Mouse (Mus musculus) embryo, embryonic 11 days (tissue): ENCODE measurements around the gene Tubb5.
A peak's percentile ranks its signal among the peaks of the same experiment; 100 is the strongest.
"Not testable (repeated sequence)": the region's sequence is repeated elsewhere in the genome, so short reads cannot be mapped to it uniquely, and the experiment has no call there.

Experiments
- DNase-seq: peaks from one replicate; pipeline ENCODE4 v3.0.0-alpha.2; 2015

Gene Tubb5

DNA sequence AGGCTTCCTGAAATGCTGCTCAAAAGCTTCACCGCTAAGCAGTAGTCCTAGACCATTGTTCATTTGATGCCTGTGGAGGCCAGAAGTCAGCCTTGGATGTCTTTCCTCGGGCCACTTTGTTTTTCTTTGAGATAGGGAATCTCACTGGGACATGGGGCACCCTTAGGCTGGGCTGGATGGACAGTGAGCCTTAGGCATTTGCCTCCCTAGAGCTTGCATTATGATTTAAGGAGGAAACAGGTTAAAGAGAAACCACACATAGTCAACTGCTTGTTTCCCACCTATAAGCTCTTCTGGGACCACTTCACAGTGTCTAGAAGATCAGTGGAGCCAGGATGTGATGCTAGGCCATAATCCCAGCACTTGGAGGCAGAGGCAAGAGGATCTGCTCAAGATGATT, 21.7 kb upstream of the Tubb5 start:
- DNase-seq, result no peak

DNA sequence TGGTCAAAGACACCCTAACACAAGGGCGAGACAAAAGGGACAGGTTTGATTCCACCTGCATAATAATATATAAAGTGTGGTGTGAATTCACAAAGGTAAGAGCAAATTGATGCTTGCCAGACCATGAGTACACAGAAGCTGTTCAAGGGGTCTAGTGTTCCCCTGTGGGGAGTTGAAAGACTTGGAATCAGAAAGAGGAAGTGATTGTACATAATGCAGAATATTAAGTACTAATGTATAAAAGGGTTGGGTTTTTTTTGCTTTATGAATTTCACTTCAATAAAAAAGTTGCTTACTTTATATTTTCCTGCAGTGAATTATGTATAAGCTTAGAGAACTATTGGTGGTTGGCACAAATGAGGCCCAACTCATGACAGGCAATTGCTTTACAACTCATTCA, 21.3 kb upstream of the Tubb5 start:
- no peak for DNase-seq

DNA sequence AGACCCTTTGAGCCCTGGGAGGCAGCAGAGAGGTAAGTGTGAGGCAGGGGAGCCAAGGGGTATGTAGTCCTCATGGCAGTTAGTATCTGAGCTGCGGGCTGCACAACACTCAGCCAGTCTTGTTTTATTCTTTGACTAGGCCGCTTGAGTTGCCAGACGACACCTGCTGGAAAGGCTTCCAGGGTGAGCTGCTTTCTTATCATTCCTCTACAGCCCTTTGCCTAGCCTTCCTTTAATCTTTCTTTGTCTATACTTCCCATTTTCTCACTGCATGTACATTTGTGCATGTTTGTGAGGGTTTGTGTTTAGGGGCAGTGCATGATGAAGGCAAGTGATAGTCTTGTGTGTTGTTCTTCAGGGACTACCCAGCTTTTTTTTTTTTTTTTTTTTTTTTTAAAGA, 12.9 kb upstream of the Tubb5 start:
- DNase-seq, result no peak

DNA sequence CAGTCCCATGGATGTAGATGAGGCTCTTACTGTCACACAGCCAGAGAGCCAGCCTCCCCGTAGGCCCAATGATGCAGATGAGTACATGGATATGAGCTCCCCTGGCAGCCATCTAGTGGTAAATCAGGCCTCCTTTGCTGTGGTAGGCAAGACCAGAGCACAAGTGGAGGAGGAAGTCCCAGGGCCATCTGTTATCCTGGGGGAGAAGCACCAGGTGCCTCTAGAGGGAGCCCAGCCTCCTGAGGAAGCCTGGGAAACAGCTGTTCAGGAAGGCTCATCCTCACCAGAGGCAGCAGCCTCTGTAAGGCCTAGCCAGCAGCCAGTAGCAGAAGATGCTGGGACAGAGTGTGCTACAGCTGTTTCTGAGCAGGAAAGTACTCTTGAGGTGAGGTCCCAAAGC, 10.0 kb upstream of the Tubb5 start:
- no peak for DNase-seq

DNA sequence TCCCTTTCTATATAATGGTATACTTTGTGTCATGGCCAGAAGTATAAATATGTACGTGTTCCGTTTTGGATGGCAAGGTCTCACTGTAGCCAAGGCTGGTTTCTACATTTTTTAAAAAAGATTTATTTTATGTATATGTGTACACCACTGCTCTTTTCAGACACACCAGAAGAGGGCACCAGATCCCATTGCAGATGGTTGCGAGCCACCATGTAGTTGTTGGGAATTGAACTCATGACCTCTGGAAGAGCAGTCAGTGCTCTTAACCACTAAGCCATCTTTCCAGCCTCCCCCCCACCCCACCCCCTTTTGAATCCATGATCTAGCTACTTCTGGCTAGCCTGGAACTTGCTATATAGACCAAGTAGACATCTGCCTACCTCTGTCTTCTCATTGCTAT, 5.4 kb upstream of the Tubb5 start:
- no peak for DNase-seq

DNA sequence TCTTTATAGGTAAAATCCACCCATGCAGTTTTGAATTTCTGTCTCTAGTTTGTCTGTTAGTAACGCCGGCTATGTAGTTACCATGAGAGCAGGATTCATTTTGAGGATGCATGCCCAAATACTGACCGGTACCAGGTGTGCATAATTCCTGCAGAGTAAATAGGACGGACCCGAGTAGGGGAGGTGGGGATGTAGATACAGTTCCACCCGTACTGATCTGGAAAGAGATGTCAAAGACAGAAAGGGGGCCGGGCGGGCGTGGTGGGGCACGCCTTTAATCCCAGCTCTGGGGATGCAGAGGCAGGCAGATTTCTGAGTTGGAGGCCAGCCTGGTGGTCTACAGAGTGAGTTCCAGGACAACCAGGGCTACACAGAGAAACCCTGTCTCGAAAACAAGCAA, 3.9 kb upstream of the Tubb5 start:
- DNase-seq, result no peak

DNA sequence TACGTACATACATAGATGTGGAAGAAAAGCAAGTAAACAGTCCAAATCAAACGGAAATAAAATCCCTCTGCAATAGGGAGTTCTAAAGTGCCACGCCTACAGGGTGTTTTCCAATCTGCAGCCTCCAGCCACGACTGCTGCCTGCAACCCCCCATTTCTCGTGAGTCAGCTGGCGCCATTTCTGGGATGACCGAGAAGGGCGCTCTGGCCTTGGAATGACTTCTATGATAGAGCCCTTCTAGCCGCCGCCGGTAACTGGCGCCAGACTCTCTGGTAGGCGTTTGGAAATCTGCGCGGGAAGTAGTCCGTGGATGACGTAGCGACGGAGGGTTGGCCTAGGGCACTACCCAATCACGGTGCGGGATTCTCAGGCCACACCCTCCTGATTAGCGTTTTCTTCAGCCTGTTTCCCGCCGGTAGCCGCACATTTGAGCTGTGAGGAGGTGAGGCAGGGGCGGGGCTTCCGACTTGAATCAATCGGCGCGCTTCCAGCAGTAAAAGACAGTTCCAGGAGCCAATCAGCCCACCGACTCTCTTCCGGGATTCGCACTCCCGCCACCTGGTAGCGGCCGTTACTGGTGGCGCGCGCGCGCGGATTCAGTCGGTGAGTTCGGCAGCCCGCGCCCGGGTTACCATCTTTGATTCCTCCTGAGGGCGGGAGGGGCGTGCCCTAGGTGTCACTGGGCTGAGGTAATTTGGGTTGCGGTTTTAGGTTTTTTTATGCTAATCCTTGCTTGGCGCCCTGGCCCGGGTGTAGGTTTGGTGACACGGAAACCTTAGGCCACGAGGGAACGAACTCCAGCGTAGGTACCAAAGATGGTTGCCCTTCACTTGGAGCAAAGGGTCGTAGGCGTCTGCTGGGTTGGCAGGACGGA, 3.2 kb upstream of the Tubb5 start, which contains the start of gene Mdc1:
Gene Mdc1 (plus strand): TSS at position 440 of the 875 bp plus-strand sequence.
- DNase-seq, result peak; percentile 100

DNA sequence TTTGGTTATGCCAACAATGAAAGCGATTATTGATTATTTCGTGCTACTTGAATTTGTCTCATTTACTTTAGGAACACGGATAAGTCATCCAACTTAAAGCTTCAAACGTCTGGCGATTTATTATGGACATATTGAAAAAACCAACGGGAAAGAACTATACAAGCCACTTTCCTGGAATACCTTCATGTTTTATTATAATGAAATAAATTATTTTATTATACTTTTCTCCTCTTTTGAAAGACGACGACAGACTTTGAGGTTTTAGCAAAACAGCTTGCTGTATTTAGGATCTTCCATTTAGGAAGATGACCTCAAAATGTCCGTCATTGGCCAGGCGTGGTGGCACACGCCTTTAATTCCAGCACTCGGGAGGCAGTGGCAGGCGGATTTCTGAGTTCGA, 2.5 kb upstream of the Tubb5 start:
- DNase-seq, result no peak

DNA sequence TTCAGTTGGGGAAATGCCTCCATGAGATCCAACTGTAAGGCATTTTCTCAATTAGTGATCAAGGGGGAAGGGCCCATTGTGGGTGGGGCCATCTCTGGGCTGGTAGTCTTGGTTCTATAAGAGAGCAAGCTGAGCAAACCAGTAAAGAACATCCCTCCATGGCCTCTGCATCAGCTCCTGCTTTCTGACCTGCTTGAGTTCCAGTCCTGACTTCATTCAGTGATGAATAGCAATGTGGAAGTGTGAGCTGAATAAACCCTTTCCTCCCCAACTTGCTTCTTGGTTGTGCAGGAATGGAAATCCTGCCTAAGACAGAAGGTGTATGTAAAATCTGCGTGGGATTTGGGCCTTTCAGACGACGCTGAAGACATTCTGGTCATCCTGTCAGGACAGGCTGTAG, 896 bp upstream of the Tubb5 start:
- not testable (repeated sequence) for DNase-seq

DNA sequence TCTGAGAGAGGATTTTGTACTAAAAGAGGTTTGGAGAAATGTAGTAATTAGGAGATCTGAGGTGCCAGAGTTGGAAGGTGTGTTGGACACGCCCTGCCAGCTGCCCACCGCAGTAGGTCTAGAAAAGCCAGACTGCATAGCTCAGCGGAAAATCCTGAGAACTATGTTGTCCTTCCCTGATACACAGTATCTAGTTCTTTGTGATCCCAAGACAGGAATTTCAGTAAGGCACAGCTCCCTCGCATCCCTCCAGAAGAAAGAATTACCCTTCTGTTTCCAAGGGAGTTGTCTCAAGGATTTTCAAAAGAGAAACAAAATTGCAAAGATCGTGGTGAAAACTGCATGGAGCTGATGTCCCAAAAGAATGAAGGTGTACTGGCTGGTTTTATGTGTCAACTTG, 464 bp upstream of the Tubb5 start:
- DNase-seq, result no peak

DNA sequence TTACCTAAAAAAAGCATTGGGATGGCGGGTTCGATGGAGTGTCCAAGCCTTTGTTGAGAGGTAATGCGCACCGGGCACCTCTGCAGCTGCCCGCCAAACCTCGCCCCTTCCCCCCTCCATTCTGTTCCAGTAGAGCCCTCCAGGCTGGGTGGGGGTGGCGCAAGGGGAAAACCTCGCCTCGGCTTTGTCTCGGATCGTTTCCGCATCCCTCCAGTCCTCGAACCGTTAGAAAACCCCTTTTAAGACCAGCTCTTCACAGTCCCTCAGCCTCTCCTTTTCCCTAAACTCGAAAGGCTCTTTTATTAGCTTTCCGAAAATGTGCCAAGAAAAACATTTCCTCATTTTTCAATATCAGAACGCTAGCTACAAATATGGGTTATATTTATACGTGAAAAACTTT, 619 bp downstream of the Tubb5 start:
- DNase-seq, result peak; percentile 76

DNA sequence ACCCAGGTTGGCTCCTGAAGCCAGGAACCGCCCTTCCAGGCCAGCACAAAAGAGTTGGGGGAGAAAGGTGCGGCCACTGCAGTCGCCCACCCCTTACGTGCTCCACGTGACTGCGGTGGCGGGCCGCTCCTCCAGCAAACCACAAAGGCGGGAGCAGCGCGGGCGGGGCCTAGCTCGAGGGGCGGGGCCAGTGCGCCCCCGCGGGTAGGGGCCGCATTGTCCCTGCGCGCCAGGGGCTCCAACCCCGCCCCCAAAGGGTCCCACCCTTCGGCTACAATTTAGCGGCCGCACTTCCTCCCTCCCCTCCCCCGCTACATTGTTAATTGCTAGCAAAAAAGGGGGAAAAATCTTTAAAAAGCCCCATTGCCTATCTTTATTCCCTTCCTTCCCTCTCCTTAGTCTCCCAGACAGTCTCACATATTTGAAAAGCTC, 1.1 kb downstream of the Tubb5 start:
- DNase-seq, result peak; percentile 97

DNA sequence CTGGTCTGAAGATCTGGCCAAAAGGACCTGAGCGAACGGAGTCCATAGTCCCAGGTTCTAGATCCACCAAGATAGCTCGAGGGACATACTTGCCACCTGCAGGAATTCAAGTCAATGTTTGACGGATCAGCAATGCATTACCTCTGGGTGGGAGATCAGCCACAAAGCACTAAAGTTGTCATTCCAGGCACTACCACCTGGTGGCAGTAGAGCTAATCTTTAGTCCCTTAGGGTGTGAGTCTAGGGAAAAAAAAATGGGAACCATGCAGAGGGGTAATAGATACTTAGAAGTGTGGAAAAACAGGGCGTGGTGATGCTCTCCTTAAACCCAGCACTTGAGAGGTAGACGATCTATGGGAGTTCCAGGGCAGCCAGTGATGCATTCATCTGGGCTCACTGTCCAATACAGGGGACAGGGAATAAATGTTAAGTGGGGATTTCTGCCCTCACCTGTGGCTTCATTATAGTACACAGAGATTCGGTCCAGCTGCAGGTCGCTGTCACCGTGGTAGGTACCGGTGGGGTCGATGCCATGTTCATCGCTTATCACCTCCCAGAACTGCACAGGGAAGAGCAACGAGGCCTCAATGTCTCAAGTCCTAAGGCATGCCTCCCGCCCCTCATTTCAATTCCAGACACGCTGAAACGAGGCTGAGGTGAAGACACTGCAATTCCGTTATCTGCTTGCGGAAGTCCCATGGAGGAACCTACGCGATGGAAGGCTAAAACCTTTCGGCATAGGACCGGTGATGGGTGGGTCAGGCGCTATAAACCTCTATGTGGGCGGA, 1.7 kb downstream of the Tubb5 start:
- DNase-seq, result peak; percentile 89

DNA sequence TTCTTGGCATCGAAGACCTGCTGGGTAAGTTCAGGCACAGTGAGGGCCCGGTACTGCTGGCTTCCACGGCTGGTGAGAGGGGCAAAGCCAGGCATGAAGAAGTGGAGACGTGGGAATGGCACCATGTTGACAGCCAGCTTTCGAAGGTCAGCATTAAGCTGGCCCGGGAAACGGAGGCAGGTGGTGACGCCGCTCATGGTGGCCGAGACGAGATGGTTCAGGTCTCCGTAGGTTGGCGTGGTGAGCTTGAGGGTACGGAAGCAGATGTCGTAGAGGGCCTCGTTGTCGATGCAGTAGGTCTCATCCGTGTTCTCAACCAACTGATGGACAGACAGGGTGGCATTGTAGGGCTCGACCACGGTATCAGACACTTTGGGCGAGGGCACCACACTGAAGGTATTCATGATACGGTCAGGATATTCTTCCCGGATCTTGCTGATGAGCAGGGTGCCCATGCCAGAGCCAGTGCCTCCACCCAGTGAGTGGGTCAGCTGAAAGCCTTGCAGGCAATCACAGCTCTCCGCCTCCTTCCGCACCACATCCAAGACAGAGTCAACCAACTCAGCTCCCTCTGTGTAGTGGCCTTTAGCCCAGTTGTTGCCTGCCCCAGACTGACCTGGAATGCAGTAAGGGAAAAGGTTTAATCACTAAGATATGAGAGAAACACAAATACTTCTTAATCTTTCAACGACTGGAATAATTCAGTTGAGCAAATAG, 2.5 kb downstream of the Tubb5 start:
- no peak for DNase-seq

DNA sequence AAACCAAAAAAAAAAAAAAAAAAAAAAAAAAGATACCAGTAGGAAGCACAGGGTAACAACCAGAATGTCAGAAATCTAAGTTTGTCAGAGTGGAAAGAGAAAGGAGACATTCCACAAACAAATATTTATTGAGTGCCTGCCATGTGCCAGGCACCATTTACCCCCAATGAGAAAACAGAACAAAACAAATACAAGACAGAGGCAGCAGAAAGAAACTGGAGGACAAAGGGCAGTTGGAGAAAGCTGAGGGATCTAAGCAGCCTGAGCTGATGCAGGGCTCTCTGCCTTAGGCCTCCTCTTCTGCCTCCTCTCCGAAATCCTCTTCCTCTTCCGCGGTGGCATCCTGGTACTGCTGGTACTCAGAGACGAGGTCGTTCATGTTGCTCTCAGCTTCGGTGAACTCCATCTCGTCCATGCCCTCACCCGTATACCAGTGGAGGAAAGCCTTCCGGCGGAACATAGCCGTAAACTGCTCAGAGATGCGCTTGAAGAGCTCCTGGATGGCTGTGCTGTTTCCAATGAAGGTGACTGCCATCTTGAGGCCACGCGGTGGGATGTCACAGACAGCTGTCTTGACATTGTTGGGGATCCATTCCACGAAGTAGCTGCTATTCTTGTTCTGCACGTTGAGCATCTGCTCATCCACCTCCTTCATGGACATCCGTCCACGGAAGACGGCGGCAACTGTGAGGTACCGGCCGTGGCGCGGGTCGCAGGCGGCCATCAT, 3.2 kb downstream of the Tubb5 start:
- no peak for DNase-seq

DNA sequence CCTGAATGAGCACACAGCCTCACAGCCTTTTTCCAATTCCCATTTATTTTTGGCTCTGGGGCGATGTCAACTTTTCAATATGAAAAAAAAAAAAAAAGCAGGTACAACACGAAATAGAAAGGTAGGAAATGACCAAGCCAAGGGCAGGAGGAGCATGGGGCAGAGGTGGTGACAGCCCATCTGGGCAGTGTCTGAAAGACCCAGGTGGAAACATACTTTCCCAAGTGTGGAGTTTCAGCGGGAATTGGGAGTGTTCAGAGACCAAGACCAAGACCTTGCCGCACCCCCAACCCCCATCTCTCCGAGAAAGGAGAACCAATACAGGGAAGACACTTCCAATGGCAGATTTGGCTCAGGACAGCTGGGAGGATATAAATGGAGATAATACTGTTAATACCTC, 4.2 kb downstream of the Tubb5 start:
- no peak for DNase-seq

DNA sequence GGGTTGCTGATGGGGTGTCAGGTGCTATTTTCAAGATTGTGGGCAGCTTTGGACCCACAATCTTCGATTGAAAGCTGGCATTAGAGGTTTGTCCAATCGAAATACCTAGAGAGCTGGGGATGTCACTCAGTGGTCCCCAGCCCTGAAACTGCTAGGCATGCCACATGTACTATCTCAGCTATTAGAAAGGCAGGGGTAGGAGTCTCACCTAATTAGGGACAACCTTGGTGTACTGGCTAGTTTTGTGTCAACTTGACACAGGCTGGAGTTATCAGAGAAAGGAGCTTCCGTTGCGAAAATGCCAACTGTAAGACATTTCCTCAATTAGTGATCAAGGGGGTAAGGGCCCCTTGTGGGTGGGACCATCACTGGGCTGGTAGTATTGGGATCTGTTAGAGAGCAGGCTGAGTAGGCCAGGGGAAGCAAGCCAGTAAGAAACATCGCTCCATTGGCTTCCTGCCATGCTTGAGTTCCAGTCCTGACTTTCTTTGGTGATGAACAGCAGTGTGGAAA, 4.8 kb downstream of the Tubb5 start:
- DNase-seq, result no peak

DNA sequence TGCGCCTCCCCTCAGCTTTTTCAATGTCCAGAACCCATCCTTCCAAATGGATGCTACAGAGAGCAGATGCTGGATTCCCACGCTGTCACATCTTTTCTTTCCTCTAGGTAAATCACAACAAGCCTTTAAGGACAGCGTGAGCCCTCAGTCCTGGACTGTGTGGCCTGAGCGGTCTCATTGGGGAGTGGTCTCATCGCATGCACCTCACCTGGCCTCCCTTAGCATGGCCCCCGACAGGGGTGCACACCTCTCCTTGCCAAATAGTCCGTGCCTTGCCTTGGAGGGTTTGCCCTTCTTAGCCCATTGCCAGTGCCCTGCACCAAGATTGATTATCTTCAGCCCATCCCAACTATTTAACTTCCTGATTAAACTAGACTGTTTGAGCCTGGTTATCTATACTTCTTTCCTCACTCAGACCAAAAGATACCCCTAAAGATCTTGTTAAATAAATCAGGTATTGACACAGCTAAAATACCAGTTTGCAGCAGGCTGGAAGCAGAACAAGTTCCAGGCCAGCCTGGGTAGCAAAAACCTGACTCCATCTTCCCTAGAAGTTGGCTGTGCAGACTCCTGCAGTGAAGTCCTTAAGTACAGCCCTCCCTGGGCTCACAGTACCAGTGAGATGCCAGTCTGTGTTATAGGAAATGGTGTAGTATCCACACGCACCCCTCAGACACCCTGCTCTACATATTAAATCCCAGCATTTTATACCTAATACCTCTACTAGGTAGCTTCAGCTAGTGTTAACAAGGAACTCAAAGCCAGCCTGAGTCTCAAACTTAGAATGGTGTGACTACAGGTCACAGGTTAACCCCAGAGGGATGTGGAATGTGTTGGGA, 5.5 kb downstream of the Tubb5 start:
- DNase-seq, result no peak

DNA sequence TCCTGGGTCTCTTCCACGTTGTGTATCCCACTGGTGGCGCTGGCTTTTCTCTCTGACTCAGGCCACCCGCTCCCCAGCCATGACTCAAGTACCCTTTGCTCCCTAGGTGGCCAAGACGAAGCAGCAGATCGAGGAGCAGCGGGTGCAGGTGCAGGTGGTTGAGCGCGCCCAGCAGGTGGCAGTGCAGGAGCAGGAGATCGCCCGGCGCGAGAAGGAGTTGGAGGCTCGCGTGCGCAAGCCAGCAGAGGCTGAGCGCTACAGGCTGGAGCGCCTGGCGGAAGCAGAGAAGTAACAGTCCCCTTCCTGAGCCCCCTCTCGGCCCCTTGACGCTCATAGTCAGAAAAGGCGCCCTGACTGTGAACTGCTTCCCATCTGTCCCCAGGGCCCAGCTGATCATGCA, 8.4 kb downstream of the Tubb5 start:
- DNase-seq, result peak; percentile 90

DNA sequence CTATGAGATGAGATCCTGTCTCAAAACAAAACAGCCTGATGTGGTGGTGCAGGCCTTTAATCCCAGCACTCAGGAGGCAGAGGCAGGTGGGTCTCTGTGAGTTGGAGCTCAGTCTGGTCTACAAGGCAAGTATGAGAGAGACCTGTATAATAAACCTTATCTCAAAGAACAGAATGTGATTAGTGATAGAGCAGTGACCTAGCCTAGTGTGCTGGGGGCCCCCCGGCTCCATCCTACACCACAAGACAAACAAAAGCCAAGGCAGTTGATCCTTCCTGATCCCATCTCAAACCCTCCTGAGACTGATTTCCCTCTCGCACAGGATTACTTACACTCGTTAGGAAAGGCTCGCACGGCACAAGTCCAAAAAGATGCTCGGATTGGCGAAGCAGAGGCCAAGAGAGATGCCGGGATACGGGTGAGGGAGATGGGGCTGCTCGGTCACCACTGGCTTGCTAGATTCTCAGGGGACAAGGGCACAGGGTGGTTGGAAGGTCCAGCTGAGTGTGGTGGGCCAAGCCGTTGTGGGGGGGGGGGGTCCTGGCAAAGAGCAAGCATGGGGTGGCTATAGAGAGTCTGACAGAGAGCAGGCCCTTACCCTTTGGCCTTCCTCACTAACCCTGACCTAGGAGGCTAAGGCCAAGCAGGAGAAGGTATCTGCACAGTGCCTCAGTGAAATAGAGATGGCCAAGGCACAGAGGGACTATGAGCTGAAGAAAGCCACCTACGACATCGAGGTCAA, 12.8 kb downstream of the Tubb5 start:
- no peak for DNase-seq

DNA sequence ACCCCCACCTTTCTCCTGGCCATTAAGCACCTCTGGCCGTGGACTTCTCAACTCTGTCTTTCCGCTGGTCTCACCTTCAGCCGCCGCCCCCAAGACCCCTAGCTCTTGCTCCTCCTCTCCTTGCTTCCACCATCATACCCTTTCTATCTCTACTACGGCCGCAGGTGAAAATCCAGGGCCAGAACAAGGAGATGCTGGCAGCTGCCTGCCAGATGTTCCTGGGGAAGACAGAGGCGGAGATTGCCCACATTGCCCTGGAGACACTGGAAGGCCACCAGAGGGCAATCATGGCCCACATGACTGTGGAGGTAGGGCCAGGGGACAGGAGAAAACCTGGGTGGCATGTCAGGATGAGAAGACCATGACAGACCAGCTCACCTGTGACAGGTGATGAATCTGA, 13.7 kb downstream of the Tubb5 start:
- peak; percentile 39 for DNase-seq
